Mouse (Mus musculus) CH12.LX (cell line): ENCODE measurements at regions not wholly inside any gene's neighbourhood (a gene's known extent, or its start where the extent isn't known, plus 50 kb on each side); places are given as distances from the start of the nearest gene placed in this dataset.

Experiments
- DNase-seq: peaks from one replicate; pipeline ENCODE4 v3.0.0-alpha.2; 2013; ENCODE audit errors: extremely low read depth
- H3K27ac ChIP-seq: 2 replicates; pipeline ENCODE4 v1.5.1; 2012; ENCODE audit warnings: low read depth, mild to moderate bottlenecking, control low read depth, moderate library complexity; ENCODE audit not compliant: insufficient read depth
- H3K27me3 ChIP-seq: replicated peaks from 2 replicates; pipeline ENCODE3; 2012; ENCODE audit warnings: inconsistent platforms
- H3K36me3 ChIP-seq, 2 experiments: replicated peaks in 1 of 2; 2 replicates each; pipeline versions ENCODE3 to v1.6.1; 2012; ENCODE audit warnings: inconsistent platforms in 1 of 2, low read length in 1 of 2, mild to moderate bottlenecking in 1 of 2, mixed read lengths in 1 of 2, moderate library complexity in 1 of 2; ENCODE audit not compliant: control insufficient read depth in 1 of 2, insufficient read depth in 1 of 2
- H3K4me1 ChIP-seq, 2 experiments: 2 replicates each; pipeline ENCODE4 v1.6.1; 2012; ENCODE audit warnings: inconsistent platforms in 1 of 2, moderate library complexity in 1 of 2; ENCODE audit not compliant: insufficient read depth in 2 of 2, control insufficient read depth in 1 of 2
- H3K4me2 ChIP-seq: 2 replicates; pipeline ENCODE4 v1.6.1; 2012; ENCODE audit warnings: low read depth, mild to moderate bottlenecking, control low read depth; ENCODE audit not compliant: poor library complexity, insufficient read depth, severe bottlenecking
- H3K4me3 ChIP-seq, 3 experiments: fragments of 150-350 bp in 1 of 3; sonication (generic) in 1 of 3; replicated peaks in 1 of 3; 2 replicates each; pipeline versions ENCODE3 to v1.5.1; 2011 to 2012; ENCODE audit warnings: low read depth in 2 of 3, low read length in 2 of 3, mild to moderate bottlenecking in 2 of 3, moderate library complexity in 2 of 3, control low read depth in 1 of 3, improper control_type of control experiment in 1 of 3, inconsistent platforms in 1 of 3, mixed read lengths in 1 of 3; ENCODE audit not compliant: poor library complexity in 1 of 3
- H3K79me2 ChIP-seq: replicated peaks from 2 replicates; pipeline ENCODE4 v1.6.1; 2012; ENCODE audit warnings: mild to moderate bottlenecking, moderate library complexity; ENCODE audit not compliant: control insufficient read depth, poor library complexity, insufficient read depth, severe bottlenecking; ENCODE audit errors: extremely low read depth
- H3K9ac ChIP-seq: 2 replicates; pipeline ENCODE4 v1.6.1; 2012; ENCODE audit warnings: low read depth, mild to moderate bottlenecking, control low read depth, moderate library complexity; ENCODE audit not compliant: insufficient read depth
- H3K9me3 ChIP-seq: replicated peaks from 2 replicates; pipeline ENCODE3; 2012; ENCODE audit warnings: low read length, inconsistent platforms, mixed read lengths
- CHD2 ChIP-seq: IDR thresholded peaks from 2 replicates; pipeline ENCODE4 v1.6.1; 2011; ENCODE audit warnings: low read length, improper control_type of control experiment
- CTCF ChIP-seq, 2 experiments: IDR thresholded peaks in 1 of 2; conservative IDR thresholded peaks in 1 of 2; 2 replicates each; pipeline ENCODE4 v1.5.1; 2011 to 2012; ENCODE audit warnings: low read depth in 2 of 2, low read length in 2 of 2, improper control_type of control experiment in 1 of 2, inconsistent platforms in 1 of 2, mild to moderate bottlenecking in 1 of 2, moderate library complexity in 1 of 2
- E2F4 ChIP-seq: IDR thresholded peaks from 2 replicates; pipeline ENCODE4 v1.6.1; 2011; ENCODE audit warnings: low read depth, low read length, improper control_type of control experiment; ENCODE audit not compliant: insufficient replicate concordance
- ELF1 ChIP-seq: IDR thresholded peaks from 2 replicates; pipeline ENCODE4 v1.6.1; 2014; ENCODE audit warnings: low read depth, mild to moderate bottlenecking, inconsistent platforms, low read length, improper control_type of control experiment
- ETS1 ChIP-seq: conservative IDR thresholded peaks from 2 replicates; pipeline ENCODE4 v1.6.1; 2012; ENCODE audit warnings: low read depth, mild to moderate bottlenecking, inconsistent platforms, low read length, improper control_type of control experiment, moderate library complexity
- HCFC1 ChIP-seq: IDR thresholded peaks from 2 replicates; pipeline ENCODE4 v1.6.1; 2012; ENCODE audit warnings: low read depth, mild to moderate bottlenecking, inconsistent platforms, low read length, improper control_type of control experiment
- JUN ChIP-seq: IDR thresholded peaks from 2 replicates; pipeline ENCODE4 v1.6.1; 2011; ENCODE audit warnings: low read depth, mild to moderate bottlenecking, low read length, improper control_type of control experiment, moderate library complexity; ENCODE audit not compliant: insufficient read depth
- KAT2A ChIP-seq: IDR thresholded peaks from 2 replicates; pipeline ENCODE4 v1.6.1; 2012; ENCODE audit warnings: low read length, improper control_type of control experiment, inconsistent platforms; ENCODE audit not compliant: insufficient replicate concordance
- MAFK ChIP-seq: IDR thresholded peaks from 2 replicates; pipeline ENCODE4 v1.6.1; 2011; ENCODE audit warnings: low read length, improper control_type of control experiment; ENCODE audit not compliant: insufficient replicate concordance
- MAX ChIP-seq: IDR thresholded peaks from 2 replicates; pipeline ENCODE4 v1.6.1; 2011; ENCODE audit warnings: low read length, improper control_type of control experiment
- MAZ ChIP-seq: IDR thresholded peaks from 2 replicates; pipeline ENCODE4 v1.6.1; 2012; ENCODE audit warnings: low read depth, mild to moderate bottlenecking, inconsistent platforms, low read length, improper control_type of control experiment, moderate library complexity
- MEF2A ChIP-seq: IDR thresholded peaks from 2 replicates; pipeline ENCODE4 v1.6.1; 2014; ENCODE audit warnings: low read depth, mild to moderate bottlenecking, inconsistent platforms, low read length, improper control_type of control experiment, borderline replicate concordance
- RAD21 ChIP-seq: IDR thresholded peaks from 2 replicates; pipeline ENCODE4 v1.6.1; 2011; ENCODE audit warnings: low read depth, mild to moderate bottlenecking, low read length, improper control_type of control experiment, moderate library complexity
- SIN3A ChIP-seq: IDR thresholded peaks from 2 replicates; pipeline ENCODE4 v1.6.1; 2012; ENCODE audit warnings: low read length, improper control_type of control experiment, inconsistent platforms
- USF2 ChIP-seq: conservative IDR thresholded peaks from 2 replicates; pipeline ENCODE4 v1.6.1; 2011; ENCODE audit warnings: low read depth, low read length, improper control_type of control experiment
- ZC3H11A ChIP-seq: IDR thresholded peaks from 2 replicates; pipeline ENCODE4 v1.6.1; 2012; ENCODE audit warnings: low read depth, mild to moderate bottlenecking, inconsistent platforms, low read length, improper control_type of control experiment
- ZNF384 ChIP-seq: IDR thresholded peaks from 2 replicates; pipeline ENCODE4 v1.6.1; 2012; ENCODE audit warnings: low read depth, low read length, improper control_type of control experiment, inconsistent platforms
- dilution Hi-C: fragments of 300-500 bp; cut with MboI; formaldehyde crosslinking; loops from 2 replicates; pipeline ENCODE4 v1.14.3; 2020; ENCODE audit warnings: low sequenced_read_pairs; ENCODE audit not compliant: extremely low pct_unique_long_range_greater_than_20kb, extremely low pct_ligation_motif_present
- in situ Hi-C: fragments of 300-500 bp; cut with MboI; formaldehyde crosslinking; loops from 3 replicates; pipeline ENCODE4 v1.14.3; 2019; ENCODE audit warnings: low sequenced_read_pairs, low pct_ligation_motif_present, low pct_unique_long_range_greater_than_20kb, mixed read lengths

DNA sequence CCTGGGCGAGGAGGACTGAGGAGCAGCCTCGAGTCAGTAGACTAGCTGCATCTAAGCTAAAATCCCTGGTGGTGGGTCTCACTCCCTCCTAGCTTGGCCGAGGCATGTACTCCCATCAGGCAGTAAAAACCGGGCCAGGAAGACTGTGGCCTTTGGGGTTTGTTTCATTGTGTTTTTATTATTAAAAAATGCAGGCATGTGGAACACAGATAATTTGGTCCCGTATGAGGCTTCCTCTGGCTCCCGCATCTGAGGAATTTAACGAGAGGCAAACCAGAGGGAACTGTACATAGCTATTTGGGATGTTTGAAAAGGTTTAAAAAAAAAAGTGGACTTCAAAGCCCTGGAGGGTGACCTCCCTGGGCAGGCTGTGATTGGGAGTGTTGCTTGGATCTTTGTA, 69.1 kb upstream of the Tbx5 start:
- H3K9ac ChIP-seq: no peak overlapping the region
- dilution Hi-C loops: no loop called here
- no peak overlapping the region for H3K27ac ChIP-seq
- H3K4me1 ChIP-seq: no peaks in the 10 kb centered on the region
- DNase-seq: no peak
- TF ChIP-seq ETS1: no peak
- no peak for TF ChIP-seq MAX
- TF ChIP-seq SIN3A: no peak
- TF ChIP-seq MAFK: no peak
- no peak for TF ChIP-seq MEF2A
- TF ChIP-seq ELF1: no peak
- TF ChIP-seq, all 38 proteins: peak for 0
- H3K4me2 ChIP-seq: no peak overlapping the region
- no peaks in the 10 kb centered on the region for H3K36me3 ChIP-seq
- no peaks in the 10 kb centered on the region for H3K79me2 ChIP-seq
- in situ Hi-C loops: no loop called here
- H3K4me3 ChIP-seq: no peak overlapping the region
- no peaks in the 10 kb centered on the region for H3K27me3 ChIP-seq
- H3K9me3 ChIP-seq: peaks cover 69% of the 10 kb centered on the region

DNA sequence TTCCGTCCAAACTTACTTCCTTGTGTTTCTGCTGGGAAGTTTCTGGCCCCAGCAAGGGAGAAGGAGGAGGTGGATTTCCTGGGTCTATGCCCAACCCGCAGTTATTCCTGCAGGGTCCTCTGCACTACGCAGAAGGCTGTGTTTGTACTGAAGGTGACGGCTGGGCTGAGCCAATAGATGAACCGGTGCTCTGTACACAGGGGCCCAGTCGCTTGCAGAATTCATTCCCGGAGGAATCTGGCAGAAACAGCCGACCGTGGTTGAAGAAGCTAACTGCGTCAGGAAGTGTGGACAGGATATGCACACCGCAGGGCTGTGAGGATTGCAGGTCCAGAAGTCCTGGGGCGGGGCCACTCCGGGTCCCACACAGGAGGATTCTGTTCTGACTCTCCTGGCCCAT, 66.1 kb upstream of the Tbx5 start:
- Histone ChIP-seq H3K27me3 (no peaks in the 10 kb centered on the region), H3K9ac (no peak overlapping the region), H3K4me3 (no peak overlapping the region), H3K27ac (no peak overlapping the region), H3K4me1 (no peaks in the 10 kb centered on the region), H3K79me2 (no peaks in the 10 kb centered on the region), H3K9me3 (peaks cover 69% of the 10 kb centered on the region), H3K4me2 (no peak overlapping the region), H3K36me3 (no peaks in the 10 kb centered on the region)
- in situ Hi-C loops: no loop called here
- dilution Hi-C loops: no loop called here
- DNase-seq: no peak
- TF ChIP-seq E2F4 (no peak), HCFC1 (no peak), MEF2A (no peak)

DNA sequence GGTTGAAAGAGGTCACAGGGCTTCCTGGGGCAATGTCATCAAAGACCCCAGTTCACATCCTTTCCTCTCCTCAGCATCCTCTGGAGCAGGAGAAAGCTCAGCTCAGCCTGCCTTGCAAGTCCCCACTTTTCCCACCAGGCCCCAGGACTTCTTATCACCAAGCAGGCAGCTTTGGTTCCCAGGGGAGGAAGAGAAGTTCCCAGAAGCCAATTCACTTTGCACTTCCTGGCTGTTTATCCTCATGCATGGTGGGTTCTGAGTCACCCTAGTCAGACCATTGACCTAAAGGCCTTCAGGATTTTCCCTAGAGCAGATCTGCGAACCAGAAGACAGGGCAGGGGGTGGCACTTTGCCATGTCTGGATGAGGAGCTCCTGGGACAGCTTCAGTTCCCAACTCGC, 61.5 kb upstream of the Tbx5 start:
- TF ChIP-seq CTCF (conservative IDR thresholded peaks at IDR 0.05 in 1 of 2, IDR thresholded peaks at IDR 0.05 in 1 of 2; ENCODE audit: low read depth in 2 of 2, low read length in 2 of 2): no peak
- TF ChIP-seq JUN: no peak
- no peak for TF ChIP-seq MEF2A
- no peak for TF ChIP-seq CHD2
- no peak for TF ChIP-seq RAD21
- TF ChIP-seq ZC3H11A: no peak
- no peak for TF ChIP-seq USF2
- TF ChIP-seq ELF1: no peak
- no peak for TF ChIP-seq MAX
- TF ChIP-seq ZNF384: no peak
- no peak for TF ChIP-seq MAZ
- no peak for TF ChIP-seq KAT2A
- TF ChIP-seq ETS1: no peak
- H3K4me1 ChIP-seq: no peaks in the 10 kb centered on the region
- H3K27ac ChIP-seq: no peak overlapping the region
- no peak for DNase-seq
- no peaks in the 10 kb centered on the region for H3K79me2 ChIP-seq
- H3K9ac ChIP-seq: no peak overlapping the region
- in situ Hi-C loops (no loop called here), dilution Hi-C loops (no loop called here)
- no peaks in the 10 kb centered on the region for H3K36me3 ChIP-seq
- H3K27me3 ChIP-seq: no peaks in the 10 kb centered on the region
- no peak overlapping the region for H3K4me3 ChIP-seq
- no peak overlapping the region for H3K4me2 ChIP-seq
- H3K9me3 ChIP-seq: peaks cover 69% of the 10 kb centered on the region
